Mouse (Mus musculus): Measurements from ENCODE around the gene As3mt.
"Not testable (repeated sequence)": the region's sequence is repeated elsewhere in the genome, so short reads cannot be mapped to it uniquely, and the experiment has no call there.

The As3mt gene

DNA sequence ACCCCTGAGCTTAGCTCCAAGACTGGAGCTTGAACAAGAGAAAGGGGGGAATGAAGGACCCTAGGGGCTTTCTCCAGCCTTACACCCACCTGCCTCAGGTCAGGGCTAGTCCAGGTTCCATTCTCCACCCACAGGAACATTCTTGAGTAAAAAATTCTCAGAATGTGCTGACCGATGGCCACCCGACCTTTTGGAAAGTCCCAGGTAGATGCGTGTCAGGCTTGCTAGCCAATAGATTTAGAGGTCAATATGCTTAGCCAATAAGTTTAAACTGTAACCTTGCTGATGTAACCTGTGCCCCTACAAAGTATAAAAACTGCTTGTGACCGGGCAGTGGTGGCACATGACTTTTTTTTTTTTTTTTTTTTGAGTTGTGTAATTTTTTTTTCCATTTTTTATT, 49.0 kb downstream of the As3mt start:
- DNase-seq = no peak

DNA sequence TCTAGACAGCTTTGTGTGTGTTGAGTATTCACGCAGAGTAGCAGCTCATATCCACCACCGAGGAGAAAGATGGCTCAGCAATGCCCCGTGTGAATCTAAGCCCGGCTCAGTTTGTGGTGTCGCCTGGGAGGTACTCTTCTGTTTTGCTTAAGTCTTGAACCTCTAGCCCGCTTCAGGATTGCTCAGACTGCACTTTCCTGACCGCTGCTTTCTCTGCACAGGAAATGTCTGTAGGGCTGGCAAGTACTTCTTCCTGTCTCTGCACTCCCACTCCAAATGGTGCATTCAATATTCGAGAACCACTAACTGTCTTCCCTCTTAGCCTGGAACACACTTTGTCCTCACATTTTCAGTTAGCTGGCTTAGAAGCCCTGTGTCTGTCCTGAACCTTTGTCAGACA, 51.8 kb downstream of the As3mt start:
- DNase-seq = peak; percentile 35

DNA sequence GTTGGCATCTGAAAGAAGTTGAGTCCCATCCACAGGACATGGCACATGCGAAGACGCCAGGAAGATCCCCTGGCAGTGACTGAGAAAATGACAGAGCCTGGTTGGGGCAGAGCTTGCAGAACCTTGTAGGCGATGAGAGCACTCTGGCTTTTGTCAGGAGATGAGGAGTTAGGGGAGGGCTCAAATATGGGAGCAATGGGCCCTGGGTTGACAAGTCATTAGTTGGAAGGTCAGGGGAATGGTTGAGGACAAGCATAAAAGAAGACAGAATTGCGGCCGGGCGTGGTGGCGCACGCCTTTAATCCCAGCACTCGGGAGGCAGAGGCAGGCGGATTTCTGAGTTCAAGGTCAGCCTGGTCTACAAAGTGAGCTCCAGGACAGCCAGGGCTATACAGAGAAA, 52.7 kb downstream of the As3mt start:
- DNase-seq = not testable (repeated sequence)

DNA sequence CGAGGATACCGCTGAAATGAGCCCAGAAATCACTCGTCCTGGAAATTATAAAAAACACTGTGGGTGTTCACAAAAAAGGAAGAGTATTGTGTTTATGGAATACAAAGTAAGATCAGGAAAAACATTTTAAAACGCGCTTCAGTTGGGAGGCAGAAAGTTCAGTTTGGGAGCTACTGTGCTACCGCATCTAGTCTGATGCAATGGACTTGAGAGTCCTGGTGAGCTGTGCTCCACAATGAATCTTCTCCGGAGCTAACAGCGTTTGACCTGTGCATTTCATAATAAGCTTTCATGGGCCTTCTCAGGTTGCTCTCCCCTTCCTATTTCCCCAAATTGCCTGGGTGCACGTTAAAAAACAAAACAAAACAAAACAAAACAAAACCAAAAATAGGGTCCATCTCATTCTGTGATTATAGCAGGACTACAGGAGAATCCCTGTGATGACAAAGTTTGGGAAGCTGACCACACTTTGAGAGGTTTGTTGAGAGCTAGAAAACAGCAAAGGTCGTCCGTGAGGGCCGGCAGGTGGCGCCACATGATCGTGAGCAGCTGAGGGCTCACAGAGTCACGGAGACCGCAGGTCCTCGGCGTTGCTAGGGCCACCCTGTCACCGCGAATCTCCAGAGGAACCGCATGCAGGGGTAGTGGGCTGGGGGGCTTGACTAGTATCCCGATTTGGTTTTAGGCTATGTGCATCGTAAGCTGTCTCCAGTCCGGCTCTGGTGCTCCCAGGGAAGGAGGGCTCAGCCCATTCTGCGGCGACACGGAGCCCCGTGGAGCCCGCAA, 53.3 kb downstream of the As3mt start:
- DNase-seq = peak; percentile 85

DNA sequence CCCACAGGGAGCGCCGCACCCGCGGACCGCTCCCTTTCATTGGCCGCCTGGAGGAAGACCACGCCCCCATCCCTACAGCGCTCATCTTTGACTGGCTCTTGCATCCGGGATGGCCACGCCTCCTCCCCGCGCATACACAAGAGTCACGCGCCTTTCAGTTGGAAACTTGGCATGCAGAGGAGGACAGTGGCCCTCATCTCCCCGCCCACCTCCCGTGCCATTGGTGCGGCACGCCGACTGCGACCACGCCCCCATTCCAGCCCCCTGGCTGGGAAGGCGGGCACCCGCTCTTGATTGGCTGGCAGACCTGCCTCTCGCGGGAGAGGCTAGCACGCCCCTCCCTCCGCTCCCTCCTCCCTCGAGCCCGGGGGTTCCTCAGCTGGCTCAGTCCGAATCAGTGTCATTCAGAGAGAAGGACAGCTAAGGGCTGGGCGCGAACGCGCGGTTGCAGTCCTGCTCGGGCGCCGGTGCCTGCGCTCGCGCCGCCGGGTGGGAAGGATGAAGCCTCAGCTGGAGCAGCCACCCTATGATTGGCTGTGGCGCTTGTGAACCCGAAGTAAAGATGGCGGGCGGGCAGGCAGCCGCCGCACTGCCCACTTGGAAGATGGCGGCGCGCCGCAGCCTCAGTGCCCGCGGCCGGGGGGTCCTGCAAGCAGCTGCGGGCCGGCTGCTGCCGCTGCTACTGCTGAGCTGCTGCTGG, 54.1 kb downstream of the As3mt start, which contains the start of gene Cnnm2:
Cnnm2 (plus strand) TSS at position 350 of the 700 bp plus-strand sequence.
- DNase-seq = peak; percentile 100

DNA sequence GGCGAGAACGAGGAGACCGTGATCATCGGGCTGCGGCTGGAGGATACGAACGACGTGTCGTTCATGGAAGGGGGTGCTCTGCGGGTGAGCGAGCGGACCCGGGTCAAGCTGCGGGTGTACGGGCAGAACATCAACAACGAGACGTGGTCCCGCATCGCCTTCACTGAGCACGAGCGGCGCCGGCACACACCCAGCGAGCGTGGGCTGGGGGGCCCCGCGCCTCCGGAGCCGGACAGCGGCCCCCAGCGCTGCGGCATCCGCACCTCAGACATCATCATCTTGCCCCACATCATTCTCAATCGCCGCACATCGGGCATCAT, 54.7 kb downstream of the As3mt start:
- DNase-seq = peak; percentile 38

DNA sequence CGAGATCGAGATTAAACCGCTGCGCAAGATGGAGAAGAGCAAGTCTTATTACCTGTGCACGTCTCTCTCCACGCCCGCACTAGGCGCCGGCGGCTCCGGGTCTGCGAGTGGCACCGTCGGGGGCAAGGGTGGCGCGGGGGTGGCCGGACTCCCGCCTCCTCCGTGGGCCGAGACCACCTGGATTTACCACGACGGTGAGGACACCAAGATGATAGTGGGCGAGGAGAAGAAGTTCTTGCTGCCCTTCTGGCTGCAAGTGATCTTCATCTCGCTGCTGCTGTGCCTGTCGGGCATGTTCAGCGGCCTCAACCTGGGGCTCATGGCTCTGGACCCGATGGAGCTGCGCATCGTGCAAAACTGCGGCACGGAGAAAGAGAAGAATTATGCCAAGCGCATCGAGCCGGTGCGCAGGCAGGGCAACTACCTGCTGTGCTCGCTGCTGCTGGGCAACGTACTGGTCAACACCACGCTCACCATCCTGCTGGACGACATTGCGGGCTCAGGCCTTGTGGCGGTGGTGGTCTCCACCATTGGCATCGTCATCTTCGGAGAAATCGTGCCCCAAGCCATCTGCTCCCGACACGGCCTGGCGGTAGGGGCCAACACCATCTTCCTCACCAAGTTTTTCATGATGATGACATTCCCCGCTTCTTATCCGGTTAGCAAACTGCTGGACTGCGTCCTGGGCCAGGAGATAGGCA, 55.2 kb downstream of the As3mt start:
- no peak for DNase-seq

DNA sequence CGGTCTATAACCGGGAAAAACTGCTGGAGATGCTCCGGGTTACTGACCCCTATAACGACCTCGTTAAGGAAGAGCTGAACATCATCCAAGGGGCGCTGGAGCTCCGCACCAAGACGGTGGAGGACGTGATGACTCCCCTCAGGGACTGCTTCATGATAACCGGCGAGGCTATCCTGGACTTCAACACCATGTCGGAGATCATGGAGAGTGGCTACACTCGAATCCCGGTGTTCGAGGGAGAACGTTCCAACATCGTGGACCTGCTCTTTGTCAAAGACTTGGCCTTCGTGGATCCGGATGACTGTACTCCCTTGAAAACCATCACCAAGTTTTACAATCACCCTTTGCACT, 55.7 kb downstream of the As3mt start:
- no peak for DNase-seq

DNA sequence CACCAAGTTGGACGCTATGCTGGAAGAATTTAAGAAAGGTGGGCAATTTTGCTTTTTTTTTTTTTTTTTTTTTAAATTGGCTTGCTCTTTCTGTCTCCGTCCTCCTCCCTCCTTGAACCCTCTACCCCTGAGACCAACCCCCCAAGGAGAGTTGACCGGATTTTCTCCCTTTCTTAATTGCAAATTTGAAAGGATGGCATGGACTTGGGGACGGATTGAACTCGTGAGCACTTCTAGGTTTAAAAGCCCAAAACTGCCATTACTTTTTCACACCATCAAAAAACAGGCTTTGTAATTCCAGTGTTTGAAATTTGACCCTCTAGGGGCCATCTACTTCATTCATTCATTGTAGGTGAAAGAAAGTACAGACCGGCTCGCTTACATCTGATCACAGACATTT, 56.1 kb downstream of the As3mt start:
- no peak for DNase-seq

DNA sequence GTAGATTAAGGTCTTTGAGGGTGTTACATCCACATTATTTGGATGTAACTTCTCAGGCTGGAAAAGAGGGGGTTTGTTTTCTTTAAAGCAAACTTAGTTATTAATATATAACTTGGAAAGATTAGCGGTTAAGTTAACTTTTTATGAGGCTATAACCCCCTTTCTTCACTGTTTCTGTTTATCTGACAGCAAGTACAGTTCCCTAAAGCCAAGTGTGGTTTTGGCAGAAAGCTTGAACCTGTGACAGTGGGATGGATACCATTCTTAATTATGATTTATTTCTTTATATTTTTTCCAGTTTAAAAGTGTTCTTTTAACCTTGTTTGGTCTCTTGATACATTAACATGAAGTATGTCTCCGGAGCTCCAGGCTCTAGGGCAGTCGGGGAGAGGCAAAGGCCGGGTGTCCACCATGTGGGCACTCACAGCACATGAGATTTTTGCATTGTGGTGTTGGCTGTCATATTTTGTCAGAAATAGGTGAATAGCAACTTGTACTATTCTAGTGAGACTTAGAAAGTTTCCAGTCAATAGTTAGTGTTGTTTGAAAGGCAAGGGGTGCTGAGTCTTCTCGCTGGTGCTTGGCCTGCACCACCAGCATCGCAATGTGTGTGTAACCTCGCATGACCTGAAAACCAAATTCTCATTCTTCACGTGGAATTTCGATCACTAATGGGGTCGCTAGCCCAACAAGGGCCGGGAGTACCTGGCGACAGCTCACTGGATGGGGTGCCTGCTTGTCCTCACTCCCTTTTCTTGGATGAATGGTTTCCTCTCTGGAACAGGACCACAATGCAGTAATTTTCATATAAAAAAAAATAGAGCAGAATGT, 56.9 kb downstream of the As3mt start:
- DNase-seq = no peak

DNA sequence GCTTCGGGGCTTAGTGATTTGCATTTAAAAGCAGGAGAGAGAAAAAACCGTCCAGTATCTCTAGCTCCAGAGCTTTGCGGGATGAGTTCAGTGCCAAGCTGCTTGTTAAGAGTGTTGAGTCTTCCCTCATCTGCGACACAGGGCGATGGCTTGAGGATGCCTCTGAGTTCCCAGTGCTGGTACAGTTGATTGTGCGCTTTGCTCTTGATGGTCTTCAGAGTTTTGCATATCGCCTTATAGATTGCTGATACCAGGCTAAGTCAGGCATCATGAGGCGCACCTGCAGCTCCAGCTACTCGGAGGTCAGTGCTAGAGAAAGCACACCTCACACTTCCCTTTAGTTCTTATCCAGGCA, 57.5 kb downstream of the As3mt start:
- no peak for DNase-seq

DNA sequence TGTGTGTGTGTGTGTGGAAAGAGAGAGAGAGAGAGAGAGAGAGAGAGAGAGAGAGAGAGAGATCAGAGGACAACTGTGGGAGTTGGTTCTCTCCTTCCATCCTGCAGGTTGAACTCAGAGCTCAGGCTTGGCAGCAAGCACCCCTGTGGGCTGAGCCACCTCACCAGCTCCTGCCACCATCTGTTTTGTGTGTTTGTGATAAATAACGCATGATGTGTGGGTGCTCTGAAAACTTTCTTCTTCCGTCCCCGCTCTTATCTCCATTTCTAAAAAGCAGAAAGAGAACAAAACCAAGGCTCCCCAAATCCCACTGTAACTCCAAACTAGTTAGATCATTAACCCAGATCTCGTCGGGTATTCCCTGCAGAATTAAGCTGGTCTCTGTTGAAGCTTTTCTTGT, 58.9 kb downstream of the As3mt start:
- no peak for DNase-seq

DNA sequence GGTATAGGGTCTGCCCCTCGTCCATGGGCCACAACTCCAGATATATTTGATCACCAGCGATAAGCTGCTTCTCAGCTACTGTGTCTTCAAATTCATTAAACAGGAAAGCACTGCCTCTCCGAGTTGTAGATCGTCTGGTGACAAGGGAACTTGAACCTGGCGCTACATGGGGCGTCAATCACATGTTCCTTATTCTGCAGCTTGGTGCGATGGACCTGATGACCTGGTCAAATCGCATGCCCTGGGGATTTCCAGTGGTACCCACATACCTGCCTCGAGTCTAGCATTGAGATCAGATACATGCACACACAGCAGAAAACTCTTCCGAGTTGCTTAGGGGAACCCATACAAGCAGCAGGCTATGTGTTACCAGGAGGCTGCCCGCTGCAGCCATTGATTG, 62.5 kb downstream of the As3mt start:
- DNase-seq = no peak

DNA sequence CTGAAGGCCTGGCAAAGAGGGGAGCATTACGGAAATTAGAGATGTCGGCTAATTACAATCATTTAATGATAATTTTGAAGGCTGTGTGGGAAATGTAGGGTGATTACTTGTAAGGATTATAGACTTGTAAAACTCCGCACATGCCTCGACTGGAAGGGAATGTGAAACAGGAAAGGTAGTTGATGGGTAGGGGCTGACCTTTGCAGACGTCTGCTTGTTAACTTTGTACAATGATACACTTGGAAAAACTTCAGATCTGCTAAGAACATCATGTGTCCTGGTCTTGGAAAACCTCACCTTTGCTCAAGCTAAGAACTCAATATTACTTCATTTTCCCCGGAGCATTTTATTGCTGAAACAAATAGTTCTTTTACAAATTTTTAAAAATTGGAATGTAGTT, 64.5 kb downstream of the As3mt start:
- no peak for DNase-seq

DNA sequence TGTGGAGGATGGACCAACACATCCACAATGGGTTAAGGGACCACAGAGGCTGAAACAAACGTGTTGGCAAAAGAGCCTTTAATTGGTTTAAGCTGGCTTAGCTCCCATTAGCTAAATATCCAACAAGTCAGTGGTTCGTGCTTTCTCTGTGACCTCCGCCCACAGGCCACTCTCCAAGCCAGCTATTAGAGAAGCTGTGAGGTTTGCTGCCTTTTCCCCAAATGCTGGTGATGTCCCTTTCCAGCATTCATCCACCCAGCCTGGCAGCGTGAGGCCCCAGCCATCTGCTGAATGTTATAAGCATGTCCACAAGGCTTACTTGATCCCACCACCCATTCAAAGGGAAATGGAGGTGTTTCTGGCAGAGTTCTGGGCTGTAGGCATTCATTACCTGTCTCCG, 69.1 kb downstream of the As3mt start:
- DNase-seq = no peak

DNA sequence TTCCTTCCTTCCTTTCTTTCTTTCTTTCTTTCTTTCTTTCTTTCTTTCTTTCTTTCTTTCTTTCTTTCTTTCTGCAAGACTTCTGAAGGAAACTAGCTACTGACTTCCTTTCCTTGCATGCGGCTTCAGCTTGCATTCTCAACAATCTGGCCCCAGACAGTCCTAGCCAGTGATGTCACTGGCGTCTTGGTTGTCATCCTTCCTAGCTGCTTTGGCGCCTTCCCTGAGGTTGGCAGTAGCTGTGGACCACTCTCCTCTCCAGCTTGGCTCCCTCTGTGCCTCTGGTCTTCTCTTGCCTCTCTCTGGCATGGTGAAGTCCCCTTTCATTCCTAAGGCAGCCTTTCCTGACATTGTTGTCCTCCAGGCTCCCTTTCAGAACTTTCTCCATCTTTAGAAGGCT, 69.6 kb downstream of the As3mt start:
- no peak for DNase-seq

DNA sequence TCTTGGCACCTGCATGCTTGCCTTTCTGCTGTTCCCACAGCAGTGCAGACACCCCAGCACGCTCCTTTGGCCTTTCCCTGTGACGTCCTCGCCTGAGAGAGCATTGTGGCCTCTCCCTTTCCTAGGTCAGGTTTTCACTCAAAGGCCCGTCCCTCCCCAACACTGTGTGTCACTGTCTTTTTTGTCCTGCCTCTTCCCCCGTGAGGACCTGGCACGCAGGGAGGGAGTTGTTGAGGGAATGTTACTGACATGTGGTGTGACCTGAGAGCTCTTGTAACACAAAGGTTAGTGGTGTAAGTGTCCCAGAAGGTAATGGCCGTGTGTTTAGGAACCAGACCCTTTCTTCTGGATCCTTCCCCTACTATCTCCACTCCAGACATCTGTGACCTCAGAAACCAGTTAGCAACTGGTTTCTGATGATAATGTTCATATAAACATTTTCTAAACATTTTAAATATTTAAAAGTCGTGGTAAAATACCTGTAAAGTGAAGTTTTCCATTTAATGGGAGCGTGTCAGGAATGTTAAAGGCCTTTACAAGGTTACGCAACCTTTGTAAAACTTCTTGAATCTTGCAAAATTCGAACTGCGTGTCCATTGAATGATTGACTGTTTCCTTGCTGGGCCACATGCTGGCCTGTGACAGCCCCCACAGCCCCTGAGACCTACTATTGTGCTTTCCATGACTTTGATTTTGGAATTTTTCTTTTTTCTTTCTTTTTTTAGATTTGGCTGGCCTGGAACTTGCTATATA, 70.8 kb downstream of the As3mt start:
- DNase-seq = no peak

DNA sequence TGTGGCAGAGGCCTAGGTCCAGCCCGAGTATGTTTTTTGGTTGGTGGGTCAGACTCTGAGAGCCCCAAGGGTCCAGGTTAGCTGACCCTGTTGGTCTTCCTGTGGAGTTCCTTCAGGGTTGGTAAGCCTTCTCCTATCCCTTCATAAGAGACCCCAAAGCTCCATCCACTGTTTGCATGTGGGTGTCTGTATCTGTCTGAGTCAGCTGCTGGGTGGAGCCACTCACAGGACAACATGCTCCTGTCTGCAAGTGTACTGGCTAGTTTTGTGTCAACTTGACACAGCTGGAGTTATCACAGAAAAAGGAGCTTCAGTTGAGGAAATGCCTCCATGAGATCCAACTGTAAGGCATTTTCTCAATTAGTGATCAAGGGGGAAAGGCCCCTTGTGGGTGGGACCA, 71.9 kb downstream of the As3mt start:
- DNase-seq = not testable (repeated sequence)

DNA sequence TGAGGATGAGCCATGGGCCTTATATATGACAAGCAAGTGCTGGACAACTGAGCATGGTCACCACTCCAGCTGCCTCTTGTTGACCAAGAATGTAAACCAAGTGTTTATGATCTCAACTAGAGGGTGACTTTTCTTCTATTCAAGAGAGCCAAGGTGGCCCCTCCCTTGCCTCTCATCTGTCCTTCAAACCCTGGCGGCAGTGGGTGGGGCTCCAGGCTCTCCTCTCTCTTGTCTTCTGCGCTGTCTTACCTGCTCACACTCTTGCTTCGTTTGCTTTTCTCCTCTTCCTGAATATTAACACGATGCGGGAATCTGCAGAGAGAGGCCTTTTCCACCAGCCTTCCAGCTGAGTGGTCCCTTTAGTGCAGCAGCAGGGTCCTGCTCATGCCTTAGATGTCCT, 76.8 kb downstream of the As3mt start:
- no peak for DNase-seq

DNA sequence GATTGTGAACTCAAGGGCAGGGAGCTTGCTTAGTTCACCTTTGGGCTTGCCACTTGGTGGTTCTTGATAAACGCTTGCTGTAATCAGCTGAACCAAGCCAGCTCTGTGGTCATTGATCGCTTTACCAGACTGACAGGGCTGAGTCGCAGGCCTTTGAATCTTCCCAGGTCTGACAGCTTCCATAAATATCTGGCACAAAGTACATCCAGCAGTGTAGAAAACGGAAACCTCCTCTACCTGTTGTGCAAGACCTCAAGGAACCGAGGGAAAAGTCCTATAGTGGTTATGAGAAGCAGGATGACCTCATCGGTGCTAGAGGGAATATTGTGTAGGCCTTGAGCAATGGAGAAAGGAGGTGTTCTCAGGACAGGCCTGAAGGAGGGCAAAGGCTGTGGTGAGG, 77.2 kb downstream of the As3mt start:
- DNase-seq = no peak

DNA sequence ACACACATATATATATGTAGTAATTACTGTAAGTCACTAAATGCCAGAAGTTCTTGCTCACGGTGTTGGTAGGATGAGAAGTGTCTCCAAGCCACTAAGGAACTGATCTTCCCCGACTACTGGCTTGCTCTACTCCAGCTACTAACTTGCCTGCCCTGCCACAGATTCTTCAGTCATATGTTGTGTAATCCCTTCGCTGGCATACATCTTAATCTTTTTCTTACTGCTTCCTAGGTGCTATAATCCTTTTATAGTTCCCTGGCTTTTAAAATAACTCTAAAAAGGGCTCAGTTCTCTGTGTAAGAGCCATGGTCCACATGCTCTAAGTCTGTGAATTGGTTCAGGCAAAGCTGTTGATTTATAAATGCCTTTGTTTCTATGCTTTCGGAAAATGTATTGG, 78.4 kb downstream of the As3mt start:
- no peak for DNase-seq

DNA sequence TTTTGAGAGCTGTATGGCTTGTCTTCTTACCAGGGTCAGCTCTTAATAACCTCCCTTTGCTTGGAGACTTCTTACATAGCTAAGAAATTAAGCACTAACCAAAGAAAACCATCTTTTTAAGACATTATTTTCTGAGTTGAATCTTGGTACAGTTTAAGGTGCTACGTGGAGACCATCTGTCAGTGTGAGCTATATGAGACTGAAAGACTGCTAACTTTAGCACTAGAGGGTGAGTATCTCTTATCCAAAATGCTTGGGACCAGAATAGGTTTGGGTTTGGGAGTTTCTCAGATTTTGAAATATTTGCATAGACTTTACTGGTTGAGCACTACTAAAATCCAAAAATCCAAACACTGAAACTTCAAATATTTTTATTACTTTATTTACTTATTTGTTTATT, 82.5 kb downstream of the As3mt start:
- no peak for DNase-seq
